Comparison of ENCODE assay signal across 22 mouse cellular contexts in the genomic region with DNA sequence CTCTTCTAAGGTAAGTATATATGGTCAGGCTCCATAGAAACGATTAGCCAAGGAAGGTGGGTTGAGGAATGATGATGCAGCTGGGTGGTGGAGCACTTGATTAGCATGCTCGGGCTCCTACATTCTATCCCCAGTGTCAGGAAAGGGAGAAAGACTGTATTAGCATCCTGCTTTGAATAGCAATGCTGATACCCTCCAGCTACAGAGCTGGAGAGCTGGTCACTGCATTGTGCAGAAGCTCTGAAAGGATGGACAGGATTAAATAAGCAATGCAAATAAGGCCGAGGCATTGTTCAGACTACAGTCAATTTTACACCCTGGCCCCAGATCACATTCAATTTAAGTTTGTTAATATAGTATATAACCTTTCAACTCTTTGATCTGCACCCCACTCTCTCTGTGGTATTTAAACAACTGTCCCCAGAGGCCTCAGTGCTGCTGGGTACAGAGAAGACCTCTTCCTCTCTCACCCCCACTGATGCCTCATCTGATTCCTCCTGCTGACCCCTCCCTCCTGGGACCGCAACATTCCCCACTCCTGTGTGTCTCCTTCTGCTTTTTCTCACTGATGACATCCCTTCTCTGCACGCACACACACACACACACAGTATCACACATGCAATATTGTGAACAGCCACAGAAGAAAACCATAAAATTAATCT. TPM values are rescaled to one million over a fixed set of nuclear protein-coding genes. Genes with fewer than 3 reads are reported as not detected.
DNase-seq lines count a peak whose midpoint lies in the region; ATAC-seq and TF ChIP-seq lines count a peak whose summit lies in the region.
"Had no signal": no experiment of that assay in that cellular context is flagged by ENCODE, and none has a peak within 500 bp of the region (broad histone marks: within the 10 kb centered on the region; RNA-seq: fewer than 3 reads in every experiment).

No protein-coding gene starts in this region.

- WGBS in hindbrain, embryonic 12.5 days = 51% methylated on average over 5 of the region's 5 CpGs
- WGBS in hindbrain, embryonic 10.5 days = 55% methylated on average over 5 of the region's 5 CpGs
- 23% methylated on average over 5 of the region's 5 CpGs for WGBS in midbrain, embryonic 16.5 days
- WGBS in forebrain, embryonic 16.5 days = 38% methylated on average over 5 of the region's 5 CpGs

- H3K4me3 ChIP-seq in hindbrain, embryonic 12.5 days = no peak overlapping the region
- H3K4me3 ChIP-seq in hindbrain, embryonic 10.5 days = no peak overlapping the region
- no peak overlapping the region for H3K4me3 ChIP-seq in midbrain, embryonic 16.5 days (ENCODE audit: low read depth, low read length)
- no peak overlapping the region for H3K4me3 ChIP-seq in forebrain, embryonic 16.5 days (replicated peaks; ENCODE audit: low read length)
- H3K4me3 ChIP-seq: embryonic facial prominence, embryonic 10.5 days; forebrain, embryonic 13.5 days; gastrocnemius, adult 2 months; heart, embryonic 15.5 days had no signal

- no peak for TF ChIP-seq CTCF in brain, embryonic 14.5 days (IDR thresholded peaks at IDR 0.05; ENCODE audit: borderline replicate concordance, extremely low read depth, insufficient read depth, insufficient read length)

- H3K9me3 ChIP-seq in hindbrain, embryonic 12.5 days (replicated peaks) = no peaks in the 10 kb centered on the region
- no peaks in the 10 kb centered on the region for H3K9me3 ChIP-seq in hindbrain, embryonic 10.5 days
- H3K9me3 ChIP-seq in midbrain, embryonic 16.5 days (replicated peaks; ENCODE audit: control insufficient read depth, low read length, poor library complexity, severe bottlenecking) = no peaks in the 10 kb centered on the region
- no peaks in the 10 kb centered on the region for H3K9me3 ChIP-seq in forebrain, embryonic 16.5 days (ENCODE audit: control insufficient read depth, low read length)
- H3K9me3 ChIP-seq: embryonic facial prominence, embryonic 10.5 days; forebrain, embryonic 13.5 days; G1E; heart, embryonic 15.5 days had no signal

- H3K4me2 ChIP-seq in hindbrain, embryonic 12.5 days (replicated peaks) = no peak overlapping the region
- no peak overlapping the region for H3K4me2 ChIP-seq in midbrain, embryonic 16.5 days (ENCODE audit: low read length)
- H3K4me2 ChIP-seq in forebrain, embryonic 16.5 days (ENCODE audit: low read length) = no peak overlapping the region
- H3K4me2 ChIP-seq: forebrain, embryonic 13.5 days; heart, embryonic 11.5 days; heart, embryonic 15.5 days had no signal

- DNase-seq in hindbrain, embryonic 10.5 days (ENCODE audit: low spot score) = no peak
- DNase-seq in ES-CJ7 (ENCODE audit: low read depth, low spot score) = peak; percentile 49
- DNase-seq in brain, embryonic 14.5 days (ENCODE audit: low read depth) = peak; percentile 31
- no peak for DNase-seq in T-cell, adult 2 months (ENCODE audit: low spot score)
- DNase-seq: adrenal gland, adult 2 months; adrenal gland, postnatal 25 days; cerebellum, adult 2 months; cerebellum, postnatal 10 days; gastrocnemius, adult 2 months; gastrocnemius, postnatal 36 days; heart, adult 18-20 months; heart, postnatal 14 days had no signal

- H3K27me3 ChIP-seq in hindbrain, embryonic 12.5 days = no peaks in the 10 kb centered on the region
- H3K27me3 ChIP-seq in hindbrain, embryonic 10.5 days (ENCODE audit: insufficient read depth, poor library complexity, severe bottlenecking) = no peaks in the 10 kb centered on the region
- no peaks in the 10 kb centered on the region for H3K27me3 ChIP-seq in midbrain, embryonic 16.5 days (ENCODE audit: control insufficient read depth, insufficient read depth, low read depth, low read length)
- H3K27me3 ChIP-seq in forebrain, embryonic 16.5 days (replicated peaks; ENCODE audit: control insufficient read depth, insufficient read depth, low read length) = no peaks in the 10 kb centered on the region
- H3K27me3 ChIP-seq: CH12.LX; forebrain, embryonic 13.5 days; heart, embryonic 15.5 days had no signal

- TF ChIP-seq POLR2A in brain, embryonic 14.5 days (IDR thresholded peaks at IDR 0.05; ENCODE audit: borderline replicate concordance, extremely low read depth, insufficient read depth, insufficient read length, poor library complexity, severe bottlenecking) = no peak

- 0 out of 2 replicates have a peak, but pooled peaks cover 5% of the 10 kb centered on the region for H3K4me1 ChIP-seq in hindbrain, embryonic 12.5 days
- H3K4me1 ChIP-seq in hindbrain, embryonic 10.5 days (replicated peaks) = peaks cover 10% of the 10 kb centered on the region
- peaks cover 4% of the 10 kb centered on the region; the same call in 1 of the 2 replicates for H3K4me1 ChIP-seq in midbrain, embryonic 16.5 days (ENCODE audit: control insufficient read depth, insufficient read depth, low read length)
- H3K4me1 ChIP-seq in forebrain, embryonic 16.5 days (replicated peaks; ENCODE audit: control insufficient read depth, insufficient read depth, low read length) = no peaks in the 10 kb centered on the region
- H3K4me1 ChIP-seq: embryonic facial prominence, embryonic 10.5 days; heart, embryonic 15.5 days had no signal

- ATAC-seq in hindbrain, embryonic 12.5 days (ENCODE audit: low FRiP score) = peak; percentile 66; the same call in 1 of the 2 replicates
- ATAC-seq in midbrain, embryonic 16.5 days = peak; percentile 36; the same call in 1 of the 2 replicates
- no peak for ATAC-seq in forebrain, embryonic 16.5 days
- ATAC-seq: forebrain, embryonic 13.5 days; hindbrain, postnatal 0 days had no signal

- H3K9ac ChIP-seq in hindbrain, embryonic 12.5 days = no peak overlapping the region
- no peak overlapping the region for H3K9ac ChIP-seq in midbrain, embryonic 16.5 days (ENCODE audit: low read depth, low read length)
- no peak overlapping the region for H3K9ac ChIP-seq in forebrain, embryonic 16.5 days (replicated peaks; ENCODE audit: low read depth, low read length)
- H3K9ac ChIP-seq: forebrain, embryonic 13.5 days; heart, embryonic 15.5 days had no signal

- H3K36me3 ChIP-seq in hindbrain, embryonic 12.5 days = no peaks in the 10 kb centered on the region
- H3K36me3 ChIP-seq in hindbrain, embryonic 10.5 days = no peaks in the 10 kb centered on the region
- no peaks in the 10 kb centered on the region for H3K36me3 ChIP-seq in midbrain, embryonic 16.5 days (ENCODE audit: control insufficient read depth, insufficient read depth, low read length)
- no peaks in the 10 kb centered on the region for H3K36me3 ChIP-seq in forebrain, embryonic 16.5 days (ENCODE audit: control insufficient read depth, insufficient read depth)
- H3K36me3 ChIP-seq: embryonic facial prominence, embryonic 10.5 days; G1E; heart, embryonic 15.5 days had no signal

- no peak overlapping the region for H3K27ac ChIP-seq in hindbrain, embryonic 12.5 days
- H3K27ac ChIP-seq in hindbrain, embryonic 10.5 days = no peak overlapping the region
- no peak overlapping the region for H3K27ac ChIP-seq in midbrain, embryonic 16.5 days (ENCODE audit: low read length)
- H3K27ac ChIP-seq in forebrain, embryonic 16.5 days (ENCODE audit: low read length) = no peak overlapping the region
- H3K27ac ChIP-seq: embryonic facial prominence, embryonic 10.5 days; forebrain, embryonic 13.5 days; gastrocnemius, adult 2 months; heart, embryonic 15.5 days; hindbrain, postnatal 0 days had no signal

RNA-seq across cellular contexts. Expression of gene Aox4, which starts 21.6 kb away (rescaled TPM):
- polyA plus RNA-seq in hindbrain, embryonic 12.5 days (2016; fragmentation: Nextera tagmentation; extraction: Ambion mirVana) = 0.04 TPM in 1 of 2 replicates, not detected in the other
- 0.05 and 0.07 TPM in 2 replicates for polyA plus RNA-seq in hindbrain, embryonic 10.5 days (2016; fragmentation: Nextera tagmentation; extraction: Ambion mirVana)
- polyA plus RNA-seq in brain, embryonic 14.5 days (2012; rRNA removed) = 0.22 and 0.40 TPM in 2 replicates
- polyA plus RNA-seq in midbrain, embryonic 16.5 days (2015; fragmentation: Nextera tagmentation; extraction: Ambion mirVana) = 0.28 and 0.53 TPM in 2 replicates
- 2.1 TPM in 2 replicates for polyA plus RNA-seq in forebrain, embryonic 16.5 days (2015; fragmentation: Nextera tagmentation; extraction: Ambion mirVana)
- polyA plus RNA-seq: adrenal gland, adult 2 months had no signal

Comparison
In these comparisons a context has a peak if more than half of its experiments do, and no peak if none do; other contexts are left out.
1. DNase-seq: peak in ES-CJ7 (single experiment) and brain, embryonic 14.5 days (single experiment); none in hindbrain, embryonic 10.5 days (single experiment) and T-cell, adult 2 months (single experiment).